Mouse (Mus musculus) forebrain, embryonic 13.5 days (tissue): ENCODE measurements at regions not wholly inside any gene's neighbourhood (a gene's known extent, or its start where the extent isn't known, plus 50 kb on each side); places are given as distances from the start of the nearest gene placed in this dataset.

Source experiments
- ATAC-seq: fragments of 200-750 bp; cut with Nextera tagmentation; 2 replicates; pipeline ENCODE4 v1.8.0; 2017
- H3K27ac ChIP-seq: fragments of 300-500 bp; sonication (generic); 2 replicates; pipeline ENCODE4 v1.5.1; 2015; ENCODE audit warnings: inconsistent platforms, mild to moderate bottlenecking, moderate library complexity
- H3K27me3 ChIP-seq: fragments of 300-500 bp; sonication (generic); 2 replicates; pipeline ENCODE4 v1.6.1; 2015; ENCODE audit warnings: mild to moderate bottlenecking, inconsistent platforms
- H3K36me3 ChIP-seq: fragments of 300-500 bp; sonication (generic); 2 replicates; pipeline ENCODE4 v1.6.1; 2015; ENCODE audit warnings: mild to moderate bottlenecking, inconsistent platforms; ENCODE audit not compliant: poor library complexity, severe bottlenecking
- H3K4me1 ChIP-seq: fragments of 300-500 bp; sonication (generic); 2 replicates; pipeline ENCODE4 v1.6.1; 2015; ENCODE audit warnings: inconsistent platforms
- H3K4me2 ChIP-seq: fragments of 300-500 bp; sonication (generic); 2 replicates; pipeline ENCODE4 v1.6.1; 2015; ENCODE audit warnings: inconsistent platforms, mild to moderate bottlenecking, moderate library complexity
- H3K4me3 ChIP-seq: fragments of 300-500 bp; sonication (generic); 2 replicates; pipeline ENCODE4 v1.5.1; 2015; ENCODE audit warnings: mild to moderate bottlenecking, inconsistent platforms
- H3K9ac ChIP-seq: fragments of 300-500 bp; sonication (generic); 2 replicates; pipeline ENCODE4 v1.6.1; 2015; ENCODE audit warnings: mild to moderate bottlenecking, inconsistent platforms
- H3K9me3 ChIP-seq: fragments of 300-500 bp; sonication (generic); replicated peaks from 2 replicates; pipeline ENCODE4 v1.6.1; 2016; ENCODE audit warnings: inconsistent platforms
- WGBS: fragments of 180-500 bp; shearing (Covaris S2); methylation state at CpG from one replicate; pipeline ENCODE4 v1.1.7; 2015; 5-methylcytosine and 5-hydroxymethylcytosine counted together

- H3K27me3 ChIP-seq, result no peaks in the 10 kb centered on the region
- no peak overlapping the region for H3K4me3 ChIP-seq
- no peak overlapping the region for H3K9ac ChIP-seq
- no peak for ATAC-seq
- H3K36me3 ChIP-seq, result no peaks in the 10 kb centered on the region
- WGBS, result 85% methylated on average over 7 of the region's 7 CpGs
- H3K4me2 ChIP-seq, result no peak overlapping the region
- no peaks in the 10 kb centered on the region for H3K4me1 ChIP-seq
- no peak overlapping the region for H3K27ac ChIP-seq
- H3K9me3 ChIP-seq, result no peaks in the 10 kb centered on the region
Measured at GRCm38 (mm10) chr3:99739654-99740053, 145.6 kb upstream of the Spag17 start.

- H3K36me3 ChIP-seq, result no peaks in the 10 kb centered on the region
- ATAC-seq, result no peak
- H3K27ac ChIP-seq, result no peak overlapping the region
- H3K9me3 ChIP-seq, result no peaks in the 10 kb centered on the region
- no peaks in the 10 kb centered on the region for H3K27me3 ChIP-seq
- no peak overlapping the region for H3K9ac ChIP-seq
- 56% methylated on average over 3 of the region's 3 CpGs for WGBS
- no peak overlapping the region for H3K4me3 ChIP-seq
- H3K4me2 ChIP-seq, result no peak overlapping the region
- H3K4me1 ChIP-seq, result no peaks in the 10 kb centered on the region
Measured at GRCm38 (mm10) chr3:99741249-99742222, 143.7 kb upstream of the Spag17 start.

GRCm38 (mm10) chr3:99749725-99750124 lies 135.5 kb upstream of the Spag17 start:
- H3K4me1 ChIP-seq, result no peaks in the 10 kb centered on the region
- no peak overlapping the region for H3K27ac ChIP-seq
- no peak overlapping the region for H3K4me3 ChIP-seq
- ATAC-seq, result no peak
- no peaks in the 10 kb centered on the region for H3K27me3 ChIP-seq
- H3K36me3 ChIP-seq, result no peaks in the 10 kb centered on the region
- 92% methylated on average over 8 of the region's 8 CpGs for WGBS
- H3K4me2 ChIP-seq, result no peak overlapping the region
- H3K9ac ChIP-seq, result no peak overlapping the region
- H3K9me3 ChIP-seq, result no peaks in the 10 kb centered on the region

GRCm38 (mm10) chr3:99778526-99778925 lies 106.7 kb upstream of the Spag17 start:
- 89% methylated on average over 6 of the region's 6 CpGs for WGBS
- Histone ChIP-seq H3K4me2 (no peak overlapping the region), H3K9ac (no peak overlapping the region), H3K27me3 (no peaks in the 10 kb centered on the region), H3K9me3 (no peaks in the 10 kb centered on the region), H3K36me3 (no peaks in the 10 kb centered on the region), H3K4me1 (no peaks in the 10 kb centered on the region), H3K27ac (no peak overlapping the region), H3K4me3 (no peak overlapping the region)
- ATAC-seq, result no peak

DNA sequence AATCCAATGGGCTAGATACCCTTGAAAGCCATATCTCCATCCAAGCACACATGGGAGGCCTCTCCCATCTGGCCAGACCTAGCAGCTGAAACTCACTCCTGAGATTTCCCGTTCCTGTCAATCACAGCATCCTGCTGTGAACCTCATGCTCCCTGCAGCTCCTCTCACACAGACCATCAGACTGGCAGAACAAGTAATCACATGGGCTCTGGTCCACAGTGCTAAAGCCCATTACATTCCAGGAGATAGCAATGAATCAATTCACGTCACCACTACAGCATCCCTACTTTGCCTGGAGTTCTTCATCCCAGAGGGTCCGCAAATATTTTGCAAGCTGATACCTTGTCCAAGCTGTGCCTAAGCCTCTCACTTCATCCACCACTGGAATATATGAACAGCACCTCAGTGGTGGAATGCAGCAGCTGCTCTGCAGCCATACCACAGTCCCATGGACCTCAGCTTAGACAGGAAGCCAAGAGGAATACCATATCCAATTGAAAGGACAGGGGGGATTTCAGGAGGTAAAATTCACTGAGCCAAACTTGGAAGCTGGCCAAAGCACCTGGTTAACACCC lies 99.2 kb upstream of the Spag17 start:
- no peaks in the 10 kb centered on the region for H3K36me3 ChIP-seq
- no peak overlapping the region for H3K4me3 ChIP-seq
- no peaks in the 10 kb centered on the region for H3K4me1 ChIP-seq
- no peak for ATAC-seq
- H3K4me2 ChIP-seq, result no peak overlapping the region
- H3K27me3 ChIP-seq, result no peaks in the 10 kb centered on the region
- no peak overlapping the region for H3K27ac ChIP-seq
- H3K9me3 ChIP-seq, result no peaks in the 10 kb centered on the region
- 80% methylated on average over 3 of the region's 3 CpGs for WGBS
- H3K9ac ChIP-seq, result no peak overlapping the region

GRCm38 (mm10) chr3:99791316-99791715 lies 93.9 kb upstream of the Spag17 start:
- Histone ChIP-seq H3K36me3 (no peaks in the 10 kb centered on the region), H3K9ac (no peak overlapping the region), H3K4me2 (no peak overlapping the region), H3K4me1 (no peaks in the 10 kb centered on the region), H3K9me3 (no peaks in the 10 kb centered on the region), H3K27ac (no peak overlapping the region), H3K4me3 (no peak overlapping the region), H3K27me3 (no peaks in the 10 kb centered on the region)
- no peak for ATAC-seq
- WGBS, result 60% methylated on average over 6 of the region's 6 CpGs

DNA sequence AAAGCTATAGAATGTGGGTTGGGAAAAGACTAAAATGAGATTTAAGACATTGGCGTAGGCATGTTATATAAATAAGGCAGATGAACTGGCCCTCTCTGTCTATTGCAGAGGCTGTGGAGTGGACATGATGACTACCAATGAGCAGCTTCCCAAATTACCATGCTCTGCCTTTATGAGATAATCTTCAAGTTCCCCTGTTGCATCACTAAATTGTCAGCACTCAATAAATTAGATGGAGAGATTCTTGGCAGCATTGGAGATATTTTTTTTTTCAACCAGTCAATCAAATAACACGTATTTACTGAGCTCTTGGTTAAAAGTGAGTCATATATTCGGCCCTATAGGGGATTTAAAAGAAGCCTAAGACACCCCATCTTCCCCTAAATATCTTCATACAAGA lies 91.6 kb upstream of the Spag17 start:
- H3K27ac ChIP-seq, result no peak overlapping the region
- no peak for ATAC-seq
- H3K36me3 ChIP-seq, result no peaks in the 10 kb centered on the region
- H3K27me3 ChIP-seq, result no peaks in the 10 kb centered on the region
- 89% methylated on average over 3 of the region's 3 CpGs for WGBS
- no peak overlapping the region for H3K4me2 ChIP-seq
- no peak overlapping the region for H3K4me3 ChIP-seq
- H3K9me3 ChIP-seq, result no peaks in the 10 kb centered on the region
- H3K9ac ChIP-seq, result no peak overlapping the region
- no peaks in the 10 kb centered on the region for H3K4me1 ChIP-seq

DNA sequence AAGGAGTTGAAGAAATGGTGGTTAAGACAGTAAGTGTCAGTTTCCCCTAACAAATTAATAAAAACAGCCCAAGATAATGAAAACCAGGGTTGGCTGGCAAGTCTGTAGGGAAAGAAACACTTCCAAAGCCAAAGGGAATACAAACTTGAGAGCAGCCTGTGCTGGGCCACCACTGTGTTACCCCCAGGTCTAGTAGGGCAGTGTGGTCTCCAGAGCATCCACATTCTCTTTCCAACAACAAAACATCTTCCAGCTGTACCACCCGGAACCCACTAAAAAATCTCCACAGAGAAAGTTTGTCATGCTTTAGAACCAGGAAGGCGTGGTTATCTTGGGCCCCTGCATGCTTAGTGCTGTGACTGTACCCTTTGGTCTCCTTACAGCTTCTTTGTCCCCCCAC lies 89.4 kb upstream of the Spag17 start:
- no peaks in the 10 kb centered on the region for H3K4me1 ChIP-seq
- no peak for ATAC-seq
- WGBS, result 74% methylated on average over 2 of the region's 2 CpGs

DNA sequence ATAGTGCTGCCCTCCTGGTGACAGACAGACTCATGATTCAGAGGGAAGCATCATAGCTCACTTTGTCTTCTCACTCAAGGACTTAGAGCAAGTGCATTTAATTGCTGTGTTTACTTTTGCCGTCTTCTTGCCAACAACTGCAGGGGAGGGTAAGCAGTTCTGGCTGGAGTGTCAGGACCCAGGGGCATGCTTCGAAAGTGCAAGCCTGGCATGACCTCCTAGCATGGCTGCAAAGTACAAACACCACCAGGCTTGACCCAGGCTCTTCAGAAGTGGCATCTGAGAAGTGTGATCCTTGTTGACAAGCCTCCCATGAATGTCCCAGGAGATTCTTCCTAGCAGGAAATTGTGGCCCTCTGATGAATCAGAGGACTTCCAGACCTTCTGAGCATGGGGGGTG lies 87.4 kb upstream of the Spag17 start:
- 83% methylated on average over 2 of the region's 2 CpGs for WGBS
- Histone ChIP-seq H3K9me3 (no peaks in the 10 kb centered on the region), H3K4me2 (no peak overlapping the region), H3K4me1 (no peaks in the 10 kb centered on the region), H3K4me3 (no peak overlapping the region), H3K9ac (no peak overlapping the region), H3K27me3 (no peaks in the 10 kb centered on the region), H3K27ac (no peak overlapping the region), H3K36me3 (no peaks in the 10 kb centered on the region)
- ATAC-seq, result no peak

More for the DNA sequence above, 89.4 kb upstream of the Spag17 start:
- H3K4me2 ChIP-seq, result no peak overlapping the region
- H3K9me3 ChIP-seq, result no peaks in the 10 kb centered on the region
- no peak overlapping the region for H3K27ac ChIP-seq
- no peaks in the 10 kb centered on the region for H3K36me3 ChIP-seq
- no peaks in the 10 kb centered on the region for H3K27me3 ChIP-seq
- H3K4me3 ChIP-seq, result no peak overlapping the region
- H3K9ac ChIP-seq, result no peak overlapping the region

DNA sequence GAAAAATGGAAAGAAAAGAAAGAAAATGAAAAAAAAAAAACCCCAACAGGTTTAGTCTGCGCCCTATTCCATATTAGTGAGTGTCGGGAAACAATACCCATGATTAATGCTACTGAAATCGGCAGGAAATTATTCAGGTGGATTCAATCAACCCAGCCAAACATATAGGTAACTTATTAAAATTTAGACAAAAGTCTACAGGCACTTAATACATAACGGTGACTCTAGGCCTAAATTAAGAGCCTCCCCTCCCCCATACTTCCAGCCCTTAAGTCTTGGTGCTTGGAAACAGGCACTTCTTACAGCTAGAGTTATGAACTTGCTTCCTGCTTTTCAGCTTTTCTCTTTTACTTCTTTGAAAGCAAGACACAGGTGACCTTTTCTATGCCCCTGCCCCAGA lies 74.7 kb upstream of the Spag17 start:
- H3K27ac ChIP-seq, result no peak overlapping the region
- no peak for ATAC-seq
- no peaks in the 10 kb centered on the region for H3K4me1 ChIP-seq
- WGBS, result 84% methylated on average over 4 of the region's 4 CpGs
- H3K27me3 ChIP-seq, result no peaks in the 10 kb centered on the region
- H3K9ac ChIP-seq, result no peak overlapping the region
- no peaks in the 10 kb centered on the region for H3K36me3 ChIP-seq
- no peak overlapping the region for H3K4me2 ChIP-seq
- no peak overlapping the region for H3K4me3 ChIP-seq
- no peaks in the 10 kb centered on the region for H3K9me3 ChIP-seq

DNA sequence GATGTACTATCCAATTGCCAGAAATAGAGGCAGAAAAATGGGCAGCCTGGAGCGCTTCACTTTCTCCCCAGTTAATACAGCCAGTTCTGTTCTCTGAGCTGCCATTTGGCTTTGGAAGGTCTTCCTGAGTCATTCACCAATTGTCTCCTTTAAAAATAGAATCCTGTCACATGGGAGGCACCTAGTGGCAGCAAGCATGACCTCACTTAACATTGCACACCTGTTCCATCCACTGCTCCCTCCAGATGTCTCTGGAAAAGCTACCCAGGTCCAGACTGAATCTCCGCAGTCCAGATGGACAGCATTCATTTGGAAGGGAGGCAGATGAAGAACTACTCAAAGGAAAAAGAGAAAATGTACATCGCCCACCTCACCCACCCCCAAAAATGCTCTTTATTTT lies 73.9 kb upstream of the Spag17 start:
- Histone ChIP-seq H3K9me3 (no peaks in the 10 kb centered on the region), H3K27me3 (no peaks in the 10 kb centered on the region), H3K4me2 (no peak overlapping the region), H3K27ac (no peak overlapping the region), H3K4me3 (no peak overlapping the region), H3K9ac (no peak overlapping the region), H3K4me1 (no peaks in the 10 kb centered on the region), H3K36me3 (no peaks in the 10 kb centered on the region)
- 91% methylated on average over 3 of the region's 3 CpGs for WGBS
- ATAC-seq, result no peak

DNA sequence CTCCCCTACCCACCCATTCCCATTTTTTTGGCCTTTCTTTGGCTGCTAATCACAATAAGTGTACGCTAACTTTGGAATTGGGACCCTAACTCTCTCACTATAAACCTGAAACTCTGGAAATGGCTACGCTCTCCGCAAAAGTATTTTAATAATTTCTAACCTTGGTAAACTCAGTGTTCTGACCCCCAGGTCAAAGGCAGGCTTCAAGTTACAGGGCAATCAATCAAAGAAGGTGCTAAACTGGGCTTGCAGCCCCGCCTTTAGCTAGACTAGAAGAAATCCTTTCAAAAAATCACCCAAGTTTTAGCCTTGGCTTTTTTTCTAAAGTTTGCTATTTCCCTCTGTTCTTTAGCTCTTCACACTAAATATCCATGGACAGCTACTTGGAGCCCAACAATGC lies 72.4 kb upstream of the Spag17 start:
- no peak overlapping the region for H3K27ac ChIP-seq
- no peaks in the 10 kb centered on the region for H3K9me3 ChIP-seq
- H3K9ac ChIP-seq, result no peak overlapping the region
- no peaks in the 10 kb centered on the region for H3K27me3 ChIP-seq
- H3K36me3 ChIP-seq, result no peaks in the 10 kb centered on the region
- no peaks in the 10 kb centered on the region for H3K4me1 ChIP-seq
- WGBS, result 84% methylated on average over 4 of the region's 4 CpGs
- H3K4me2 ChIP-seq, result no peak overlapping the region
- no peak for ATAC-seq
- H3K4me3 ChIP-seq, result no peak overlapping the region
